Mouse (Mus musculus): ENCODE results near the gene Acod1.
A peak's percentile ranks its signal among the peaks of the same experiment; 100 is the strongest.

Acod1 gene

GRCm38 (mm10) chr14:103072731-103073130 lies 26.0 kb downstream of the Acod1 start:
- DNase-seq (ENCODE audit: low spot score), result no peak

GRCm38 (mm10) chr14:103073825-103074224 lies 27.0 kb downstream of the Acod1 start:
- no peak for DNase-seq (ENCODE audit: low spot score)

GRCm38 (mm10) chr14:103075166-103075565 lies 28.4 kb downstream of the Acod1 start:
- DNase-seq (ENCODE audit: low spot score), result no peak

- DNase-seq (ENCODE audit: low spot score), result no peak
These were observed 30.7 kb downstream of the Acod1 start for GRCm38 (mm10) chr14:103077272-103078005.

- DNase-seq (ENCODE audit: low spot score), result no peak
These were observed 31.5 kb downstream of the Acod1 start for GRCm38 (mm10) chr14:103078006-103078912.

GRCm38 (mm10) chr14:103079209-103079977 lies 32.6 kb downstream of the Acod1 start:
- no peak for DNase-seq (ENCODE audit: low spot score)

GRCm38 (mm10) chr14:103085840-103086533 lies 39.2 kb downstream of the Acod1 start:
- no peak for DNase-seq (ENCODE audit: low spot score)

GRCm38 (mm10) chr14:103086671-103087324 lies 40.0 kb downstream of the Acod1 start:
- DNase-seq (ENCODE audit: low spot score), result no peak

- no peak for DNase-seq (ENCODE audit: low spot score)
These were observed 41.1 kb downstream of the Acod1 start for GRCm38 (mm10) chr14:103087846-103088245.

GRCm38 (mm10) chr14:103088624-103089023 lies 41.8 kb downstream of the Acod1 start:
- DNase-seq (ENCODE audit: low spot score), result peak; percentile 59

- no peak for DNase-seq (ENCODE audit: low spot score)
These were observed 46.5 kb downstream of the Acod1 start for GRCm38 (mm10) chr14:103093236-103093635.

- no peak for DNase-seq (ENCODE audit: low spot score)
These were observed 46.9 kb downstream of the Acod1 start for GRCm38 (mm10) chr14:103093670-103094069.

GRCm38 (mm10) chr14:103095036-103095435 lies 48.3 kb downstream of the Acod1 start:
- DNase-seq (ENCODE audit: low spot score), result no peak

- DNase-seq (ENCODE audit: low spot score), result no peak
These were observed 49.0 kb downstream of the Acod1 start for GRCm38 (mm10) chr14:103095826-103096225.

- DNase-seq (ENCODE audit: low spot score), result no peak
These were observed 49.8 kb downstream of the Acod1 start for GRCm38 (mm10) chr14:103096621-103097020.

- DNase-seq (ENCODE audit: low spot score), result no peak
These were observed 51.4 kb downstream of the Acod1 start for GRCm38 (mm10) chr14:103098213-103098586.

GRCm38 (mm10) chr14:103098587-103099235 lies 51.9 kb downstream of the Acod1 start:
- DNase-seq (ENCODE audit: low spot score), result peak; percentile 94

GRCm38 (mm10) chr14:103099238-103099933 lies 52.6 kb downstream of the Acod1 start, which contains the start of gene Fbxl3:
Fbxl3 (minus strand) TSS chr14:103099566.
- peak; percentile 90 for DNase-seq (ENCODE audit: low spot score)

GRCm38 (mm10) chr14:103100296-103100695 lies 53.5 kb downstream of the Acod1 start:
- no peak for DNase-seq (ENCODE audit: low spot score)

- no peak for DNase-seq (ENCODE audit: low spot score)
These were observed 54.4 kb downstream of the Acod1 start for GRCm38 (mm10) chr14:103101171-103101570.

All from testis, postnatal 10 days (tissue).